Mouse (Mus musculus): Measurements from ENCODE around the gene Tuba3b. TPM values are rescaled to one million over a fixed set of nuclear protein-coding genes. Genes with fewer than 3 reads are reported as not detected.

The Tuba3b gene
- polyA plus RNA-seq, 1 experiment from 2014 or later: not detected

DNA sequence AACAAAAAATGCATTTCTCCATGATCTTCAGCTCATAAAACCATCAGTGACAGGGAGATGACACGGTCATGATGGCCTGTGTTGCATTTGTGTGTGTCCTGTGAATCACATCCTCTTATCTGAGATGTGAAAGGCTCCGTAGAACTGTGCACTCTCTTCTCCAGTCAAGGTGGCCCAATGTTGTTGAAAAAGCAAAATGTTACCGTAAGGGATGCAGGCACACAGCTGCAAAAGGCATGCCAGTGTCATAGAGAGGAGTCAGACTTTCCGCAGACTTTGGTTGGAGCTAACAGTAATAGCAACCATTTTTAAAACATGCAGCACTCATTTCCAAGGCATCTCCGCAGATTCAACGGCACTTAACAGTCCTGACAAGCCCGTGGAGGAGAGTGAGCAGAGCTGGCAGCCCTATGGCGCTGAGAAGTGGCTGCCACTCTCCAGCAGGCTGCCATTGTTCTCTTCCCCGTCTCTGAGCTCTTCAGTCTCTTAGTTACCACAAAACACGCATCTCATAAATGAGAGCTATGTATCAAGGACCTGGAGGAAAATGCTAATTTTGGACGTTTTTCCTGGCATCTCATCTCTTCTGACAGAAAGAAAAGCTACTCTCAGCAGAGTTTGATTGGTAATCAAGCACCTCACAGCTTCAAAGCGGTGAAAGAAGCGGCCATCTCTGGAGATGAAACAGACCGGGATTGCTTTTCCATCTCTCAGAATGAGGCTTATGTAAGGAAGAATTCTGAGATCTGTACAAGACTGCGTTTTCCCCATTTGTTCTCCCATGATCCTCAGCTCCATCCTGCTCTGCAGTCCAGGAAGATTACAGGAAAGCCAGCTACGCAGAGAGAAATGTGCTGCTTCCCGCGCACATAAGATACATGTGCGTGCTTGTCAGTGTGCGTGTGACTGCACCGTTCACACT, 30.2 kb upstream of the Tuba3b start:
- Histone ChIP-seq H3K9me3 (ENCODE audit: control insufficient read depth, low read length) (no peaks in the 10 kb centered on the region), H3K27me3 (ENCODE audit: control insufficient read depth, insufficient read depth, low read length) (no peaks in the 10 kb centered on the region), H3K9ac (0 out of 2 replicates have a peak overlapping the region, but pooled peaks have one; percentile 14), H3K36me3 (replicated peaks; ENCODE audit: control insufficient read depth, insufficient read depth) (no peaks in the 10 kb centered on the region), H3K4me3 (replicated peaks; ENCODE audit: low read length) (no peak overlapping the region), H3K4me2 (replicated peaks) (peak overlapping the region; percentile 35), H3K4me1 (replicated peaks; ENCODE audit: control insufficient read depth, insufficient read depth, low read length) (no peaks in the 10 kb centered on the region), H3K27ac (peak overlapping the region; percentile 74)
- WGBS: 45% methylated on average over 21 of the region's 21 CpGs
- ATAC-seq (ENCODE audit: low FRiP score): peak; percentile 80
- peak; percentile 60 for DNase-seq (ENCODE audit: low spot score)

GRCm38 (mm10) chr6:145590501-145591293, 24.9 kb upstream of the Tuba3b start:
- Histone ChIP-seq H3K27me3 (ENCODE audit: control insufficient read depth, insufficient read depth, low read length) (no peaks in the 10 kb centered on the region), H3K9me3 (ENCODE audit: control insufficient read depth, low read length) (no peaks in the 10 kb centered on the region), H3K9ac (no peak overlapping the region), H3K4me2 (replicated peaks) (no peak overlapping the region), H3K4me3 (replicated peaks; ENCODE audit: low read length) (no peak overlapping the region), H3K27ac (no peak overlapping the region), H3K36me3 (replicated peaks; ENCODE audit: control insufficient read depth, insufficient read depth) (no peaks in the 10 kb centered on the region), H3K4me1 (replicated peaks; ENCODE audit: control insufficient read depth, insufficient read depth, low read length) (peaks cover 5% of the 10 kb centered on the region; the same call in 1 of the 2 replicates)
- ATAC-seq (ENCODE audit: low FRiP score) (no peak), DNase-seq (ENCODE audit: low spot score) (no peak)
- 81% methylated on average over 11 of the region's 11 CpGs for WGBS

DNA sequence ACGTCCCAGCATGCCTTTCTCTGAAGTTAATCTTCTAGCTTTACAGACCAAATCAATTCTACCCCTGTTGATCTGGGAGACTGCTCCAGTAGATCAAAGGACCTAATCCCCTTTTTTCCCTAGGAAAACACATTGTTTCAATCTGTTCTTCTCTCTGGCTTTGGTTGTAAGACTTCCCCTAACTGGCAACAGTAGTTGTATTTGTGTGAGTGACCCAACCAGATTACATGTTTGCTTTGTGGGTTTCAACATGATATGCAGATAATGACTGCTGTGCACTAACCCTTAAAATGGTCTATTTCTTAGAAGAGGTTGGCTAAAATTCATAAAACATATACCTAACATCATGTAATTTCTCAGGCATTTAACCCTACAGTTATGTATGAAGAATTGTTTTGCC, 24.0 kb upstream of the Tuba3b start:
- no peaks in the 10 kb centered on the region for H3K36me3 ChIP-seq (replicated peaks; ENCODE audit: control insufficient read depth, insufficient read depth)
- H3K27ac ChIP-seq: no peak overlapping the region
- peaks cover 5% of the 10 kb centered on the region; the same call in 1 of the 2 replicates for H3K4me1 ChIP-seq (replicated peaks; ENCODE audit: control insufficient read depth, insufficient read depth, low read length)
- no peaks in the 10 kb centered on the region for H3K27me3 ChIP-seq (ENCODE audit: control insufficient read depth, insufficient read depth, low read length)
- DNase-seq (ENCODE audit: low spot score) (no peak), ATAC-seq (ENCODE audit: low FRiP score) (no peak)
- H3K9ac ChIP-seq: no peak overlapping the region
- WGBS: 78% methylated on average over 1 of the region's 1 CpGs
- no peak overlapping the region for H3K4me2 ChIP-seq (replicated peaks)
- H3K4me3 ChIP-seq (replicated peaks; ENCODE audit: low read length): no peak overlapping the region
- no peaks in the 10 kb centered on the region for H3K9me3 ChIP-seq (ENCODE audit: control insufficient read depth, low read length)

- no peak overlapping the region for H3K4me2 ChIP-seq (replicated peaks)
- H3K9ac ChIP-seq: no peak overlapping the region
- no peak overlapping the region for H3K27ac ChIP-seq
- no peak overlapping the region for H3K4me3 ChIP-seq (replicated peaks; ENCODE audit: low read length)
- H3K27me3 ChIP-seq (ENCODE audit: control insufficient read depth, insufficient read depth, low read length): no peaks in the 10 kb centered on the region
- 75% methylated on average over 6 of the region's 6 CpGs for WGBS
- DNase-seq (ENCODE audit: low spot score): no peak
- no peaks in the 10 kb centered on the region for H3K36me3 ChIP-seq (replicated peaks; ENCODE audit: control insufficient read depth, insufficient read depth)
- no peak for ATAC-seq (ENCODE audit: low FRiP score)
- peaks cover 5% of the 10 kb centered on the region; the same call in 1 of the 2 replicates for H3K4me1 ChIP-seq (replicated peaks; ENCODE audit: control insufficient read depth, insufficient read depth, low read length)
- H3K9me3 ChIP-seq (ENCODE audit: control insufficient read depth, low read length): no peaks in the 10 kb centered on the region
Measured at GRCm38 (mm10) chr6:145592036-145592435, 23.5 kb upstream of the Tuba3b start.

- Histone ChIP-seq H3K27me3 (ENCODE audit: control insufficient read depth, insufficient read depth, low read length) (no peaks in the 10 kb centered on the region), H3K9ac (no peak overlapping the region), H3K27ac (no peak overlapping the region), H3K9me3 (ENCODE audit: control insufficient read depth, low read length) (no peaks in the 10 kb centered on the region), H3K4me3 (replicated peaks; ENCODE audit: low read length) (no peak overlapping the region), H3K4me2 (replicated peaks) (no peak overlapping the region), H3K36me3 (replicated peaks; ENCODE audit: control insufficient read depth, insufficient read depth) (no peaks in the 10 kb centered on the region), H3K4me1 (replicated peaks; ENCODE audit: control insufficient read depth, insufficient read depth, low read length) (peaks cover 5% of the 10 kb centered on the region; the same call in 1 of the 2 replicates)
- DNase-seq (ENCODE audit: low spot score) (no peak), ATAC-seq (ENCODE audit: low FRiP score) (no peak)
- 57% methylated on average over 8 of the region's 8 CpGs for WGBS
Measured at GRCm38 (mm10) chr6:145592531-145592998, 23.0 kb upstream of the Tuba3b start.

GRCm38 (mm10) chr6:145593991-145594390, 21.6 kb upstream of the Tuba3b start:
- Histone ChIP-seq H3K4me2 (replicated peaks) (no peak overlapping the region), H3K27ac (no peak overlapping the region), H3K9me3 (ENCODE audit: control insufficient read depth, low read length) (no peaks in the 10 kb centered on the region), H3K9ac (no peak overlapping the region), H3K4me3 (replicated peaks; ENCODE audit: low read length) (no peak overlapping the region), H3K27me3 (ENCODE audit: control insufficient read depth, insufficient read depth, low read length) (no peaks in the 10 kb centered on the region), H3K36me3 (replicated peaks; ENCODE audit: control insufficient read depth, insufficient read depth) (no peaks in the 10 kb centered on the region), H3K4me1 (replicated peaks; ENCODE audit: control insufficient read depth, insufficient read depth, low read length) (peaks cover 5% of the 10 kb centered on the region; the same call in 1 of the 2 replicates)
- DNase-seq (ENCODE audit: low spot score) (no peak), ATAC-seq (ENCODE audit: low FRiP score) (no peak)
- 77% methylated on average over 7 of the region's 7 CpGs for WGBS

- Histone ChIP-seq H3K4me2 (replicated peaks) (no peak overlapping the region), H3K27ac (no peak overlapping the region), H3K9ac (no peak overlapping the region), H3K36me3 (replicated peaks; ENCODE audit: control insufficient read depth, insufficient read depth) (no peaks in the 10 kb centered on the region), H3K27me3 (ENCODE audit: control insufficient read depth, insufficient read depth, low read length) (no peaks in the 10 kb centered on the region), H3K4me1 (replicated peaks; ENCODE audit: control insufficient read depth, insufficient read depth, low read length) (peaks cover 5% of the 10 kb centered on the region; the same call in 1 of the 2 replicates), H3K4me3 (replicated peaks; ENCODE audit: low read length) (no peak overlapping the region), H3K9me3 (ENCODE audit: control insufficient read depth, low read length) (no peaks in the 10 kb centered on the region)
- 84% methylated on average over 4 of the region's 4 CpGs for WGBS
- no peak for ATAC-seq (ENCODE audit: low FRiP score)
- DNase-seq (ENCODE audit: low spot score): no peak
Measured at GRCm38 (mm10) chr6:145595905-145596304, 19.7 kb upstream of the Tuba3b start.

DNA sequence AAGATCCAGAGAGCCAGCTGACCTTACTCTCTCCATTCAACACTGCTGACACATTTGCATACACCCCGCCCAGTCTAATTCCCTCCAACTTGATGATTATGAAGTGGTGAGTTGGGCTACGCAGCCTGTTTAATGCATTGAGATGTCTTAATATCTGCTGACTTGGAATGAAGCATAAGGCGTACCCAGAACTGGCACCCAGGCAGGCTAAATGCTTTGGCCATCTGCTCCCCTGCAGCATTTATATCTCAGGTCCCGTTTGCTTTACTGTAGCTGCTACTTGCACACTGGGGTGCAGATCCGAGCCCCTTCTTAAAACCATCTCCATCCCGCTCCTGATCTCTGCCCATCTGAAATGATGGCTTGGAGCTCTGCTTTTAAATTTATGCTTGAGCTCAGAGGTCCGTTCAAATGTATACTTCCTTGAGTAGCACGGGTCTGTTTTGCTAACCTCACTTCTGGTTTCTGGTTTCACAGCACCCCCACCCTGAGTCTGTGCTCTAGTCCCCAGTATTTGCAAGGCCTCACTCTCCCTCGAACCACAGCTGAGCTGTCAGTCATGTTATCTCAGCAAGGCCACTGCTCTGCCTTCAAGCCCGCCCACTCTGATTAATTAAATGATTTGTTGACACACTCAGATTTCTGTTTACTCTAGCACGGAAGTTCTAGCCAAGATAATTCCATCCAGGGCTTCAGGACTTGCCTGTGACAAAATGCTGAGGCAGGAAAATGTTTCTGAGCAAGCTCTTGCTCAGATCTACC, 16.6 kb upstream of the Tuba3b start:
- Histone ChIP-seq H3K4me1 (replicated peaks; ENCODE audit: control insufficient read depth, insufficient read depth, low read length) (peaks cover 1% of the 10 kb centered on the region; the same call in 1 of the 2 replicates), H3K27ac (no peak overlapping the region), H3K9me3 (ENCODE audit: control insufficient read depth, low read length) (no peaks in the 10 kb centered on the region), H3K4me2 (replicated peaks) (no peak overlapping the region), H3K4me3 (replicated peaks; ENCODE audit: low read length) (no peak overlapping the region), H3K27me3 (ENCODE audit: control insufficient read depth, insufficient read depth, low read length) (no peaks in the 10 kb centered on the region), H3K36me3 (replicated peaks; ENCODE audit: control insufficient read depth, insufficient read depth) (no peaks in the 10 kb centered on the region), H3K9ac (no peak overlapping the region)
- DNase-seq (ENCODE audit: low spot score) (no peak), ATAC-seq (ENCODE audit: low FRiP score) (no peak)
- WGBS: 68% methylated on average over 11 of the region's 11 CpGs
